In genomic region chr6:71823488-71823887, GRCm38 (mm10) we compare ENCODE assay signal across 8 mouse cellular contexts. TPM values are rescaled to one million over a fixed set of nuclear protein-coding genes. Genes with fewer than 3 reads are reported as not detected.
DNase-seq lines count a peak whose midpoint lies in the region; ATAC-seq and TF ChIP-seq lines count a peak whose summit lies in the region.

No protein-coding gene starts in this region.

- H3K9ac ChIP-seq in forebrain, embryonic 12.5 days = peak overlapping the region; percentile 58
- H3K9ac ChIP-seq in heart, postnatal 0 days (replicated peaks; ENCODE audit: low read depth, low read length) = peak overlapping the region; percentile 57
- peak overlapping the region; percentile 62 for H3K9ac ChIP-seq in liver, postnatal 0 days (replicated peaks)
- H3K9ac ChIP-seq in neural tube, embryonic 14.5 days (replicated peaks; ENCODE audit: low read depth, low read length) = peak overlapping the region; percentile 48

- H3K36me3 ChIP-seq in E14TG2a.4 (ENCODE audit: insufficient read depth, low read length) = peaks cover 13% of the 10 kb centered on the region
- H3K36me3 ChIP-seq in forebrain, embryonic 12.5 days (replicated peaks) = peaks cover 4% of the 10 kb centered on the region
- peaks cover 7% of the 10 kb centered on the region; the same call in 1 of the 2 replicates for H3K36me3 ChIP-seq in heart, postnatal 0 days (replicated peaks; ENCODE audit: control insufficient read depth, insufficient read depth, low read length)
- peaks cover 4% of the 10 kb centered on the region for H3K36me3 ChIP-seq in liver, postnatal 0 days (replicated peaks; ENCODE audit: insufficient read depth, low read length)
- no peaks in the 10 kb centered on the region for H3K36me3 ChIP-seq in neural tube, embryonic 14.5 days (ENCODE audit: control insufficient read depth, insufficient read depth, low read length)

- TF ChIP-seq EP300 in heart, postnatal 0 days (IDR thresholded peaks at IDR 0.05; ENCODE audit: low read depth) = no peak
- TF ChIP-seq EP300 in liver, postnatal 0 days (IDR thresholded peaks at IDR 0.05; ENCODE audit: low read depth) = peak; percentile 70

- TF ChIP-seq CTCF in E14TG2a.4 (conservative IDR thresholded peaks at IDR 0.05; ENCODE audit: low read length) = no peak
- TF ChIP-seq CTCF in heart, postnatal 0 days (IDR thresholded peaks at IDR 0.05; ENCODE audit: low read depth) = no peak
- TF ChIP-seq CTCF in liver, postnatal 0 days (IDR thresholded peaks at IDR 0.05; ENCODE audit: low read depth) = no peak

- peak; percentile 90 for DNase-seq in c-Kit-positive CD71-positive TER-119-positive erythroid progenitor cells, embryonic 14.5 days (ENCODE audit: low spot score)
- peak; percentile 93 for DNase-seq in heart, postnatal 0 days (ENCODE audit: low spot score)
- peak; percentile 94 for DNase-seq in large intestine, adult 2 months (ENCODE audit: low read depth, low spot score)
- DNase-seq in liver, postnatal 0 days = peak; percentile 90
- DNase-seq in testis, postnatal 10 days (ENCODE audit: low spot score) = peak; percentile 89

- under 1% methylated on average over 19 of the region's 19 CpGs for WGBS in forebrain, embryonic 12.5 days
- under 1% methylated on average over 19 of the region's 19 CpGs for WGBS in heart, postnatal 0 days
- under 1% methylated on average over 19 of the region's 19 CpGs for WGBS in large intestine, adult 2 months
- WGBS in liver, postnatal 0 days (ENCODE audit: insufficient replicate concordance) = 0% methylated on average over 19 of the region's 19 CpGs
- WGBS in neural tube, embryonic 14.5 days = under 1% methylated on average over 19 of the region's 19 CpGs

- peaks cover 23% of the 10 kb centered on the region for H3K4me1 ChIP-seq in E14TG2a.4 (replicated peaks; ENCODE audit: low read depth, low read length)
- H3K4me1 ChIP-seq in forebrain, embryonic 12.5 days = peaks cover 8% of the 10 kb centered on the region
- H3K4me1 ChIP-seq in heart, postnatal 0 days (ENCODE audit: control insufficient read depth, insufficient read depth) = peaks cover 17% of the 10 kb centered on the region; the same call in 1 of the 2 replicates
- H3K4me1 ChIP-seq in liver, postnatal 0 days (ENCODE audit: insufficient read depth) = peaks cover 20% of the 10 kb centered on the region
- 0 out of 2 replicates have a peak, but pooled peaks cover 3% of the 10 kb centered on the region for H3K4me1 ChIP-seq in neural tube, embryonic 14.5 days (ENCODE audit: control insufficient read depth, insufficient read depth, low read length)

- H3K27ac ChIP-seq in forebrain, embryonic 12.5 days = 0 out of 2 replicates have a peak overlapping the region, but pooled peaks have one; percentile 38
- H3K27ac ChIP-seq in heart, postnatal 0 days (ENCODE audit: low read depth) = peak overlapping the region; percentile 40
- H3K27ac ChIP-seq in liver, postnatal 0 days (ENCODE audit: low read depth) = peak overlapping the region; percentile 55; the same call in 1 of the 2 replicates
- no peak overlapping the region for H3K27ac ChIP-seq in neural tube, embryonic 14.5 days (ENCODE audit: low read depth, low read length)

- H3K9me3 ChIP-seq in E14TG2a.4 (ENCODE audit: low read length) = no peaks in the 10 kb centered on the region
- H3K9me3 ChIP-seq in forebrain, embryonic 12.5 days = no peaks in the 10 kb centered on the region
- no peaks in the 10 kb centered on the region for H3K9me3 ChIP-seq in heart, postnatal 0 days (replicated peaks; ENCODE audit: control insufficient read depth, low read length)
- H3K9me3 ChIP-seq in liver, postnatal 0 days (ENCODE audit: low read length) = no peaks in the 10 kb centered on the region
- H3K9me3 ChIP-seq in neural tube, embryonic 14.5 days (ENCODE audit: control insufficient read depth, low read length) = no peaks in the 10 kb centered on the region

- H3K4me3 ChIP-seq in E14TG2a.4 (replicated peaks; ENCODE audit: low read length) = peak overlapping the region; percentile 95
- H3K4me3 ChIP-seq in forebrain, embryonic 12.5 days (replicated peaks) = peak overlapping the region; percentile 67
- peak overlapping the region; percentile 64 for H3K4me3 ChIP-seq in heart, postnatal 0 days (ENCODE audit: low read depth, low read length)
- H3K4me3 ChIP-seq in liver, postnatal 0 days (ENCODE audit: low read depth, low read length) = peak overlapping the region; percentile 77
- H3K4me3 ChIP-seq in neural tube, embryonic 14.5 days (ENCODE audit: low read depth, low read length) = peak overlapping the region; percentile 53

- peak; percentile 92 for ATAC-seq in forebrain, embryonic 12.5 days (ENCODE audit: low FRiP score)
- peak; percentile 92 for ATAC-seq in heart, postnatal 0 days (ENCODE audit: insufficient read depth, low read depth)
- ATAC-seq in liver, postnatal 0 days = peak; percentile 96
- ATAC-seq in neural tube, embryonic 14.5 days (ENCODE audit: low read depth) = peak; percentile 93

- H3K27me3 ChIP-seq in E14TG2a.4 (ENCODE audit: insufficient read depth, low read length) = no peaks in the 10 kb centered on the region
- H3K27me3 ChIP-seq in forebrain, embryonic 12.5 days = no peaks in the 10 kb centered on the region
- no peaks in the 10 kb centered on the region for H3K27me3 ChIP-seq in heart, postnatal 0 days (ENCODE audit: control insufficient read depth, insufficient read depth, low read length)
- H3K27me3 ChIP-seq in liver, postnatal 0 days (ENCODE audit: insufficient read depth, low read length) = no peaks in the 10 kb centered on the region
- no peaks in the 10 kb centered on the region for H3K27me3 ChIP-seq in neural tube, embryonic 14.5 days (ENCODE audit: control insufficient read depth, insufficient read depth, low read length)

- peak overlapping the region; percentile 69 for H3K4me2 ChIP-seq in forebrain, embryonic 12.5 days
- H3K4me2 ChIP-seq in heart, postnatal 0 days (ENCODE audit: low read depth, low read length) = peak overlapping the region; percentile 71
- H3K4me2 ChIP-seq in liver, postnatal 0 days (ENCODE audit: low read depth, low read length) = peak overlapping the region; percentile 88
- H3K4me2 ChIP-seq in neural tube, embryonic 14.5 days (ENCODE audit: low read depth, low read length) = peak overlapping the region; percentile 63

RNA-seq across cellular contexts. Expression of gene Mrpl35, which starts 3.3 kb away (rescaled TPM):
- 50.7 and 50.9 TPM in 2 replicates for polyA plus RNA-seq in forebrain, embryonic 12.5 days (2016; fragmentation: Nextera tagmentation; extraction: Ambion mirVana)
- total RNA-seq in heart, postnatal 0 days (2014; rRNA removed; ENCODE audit: low replicate concordance) = 8.9 and 13.2 TPM in 2 replicates
- polyA plus RNA-seq in heart, postnatal 0 days (2015; fragmentation: Nextera tagmentation; extraction: Ambion mirVana) = 91.3 and 92.1 TPM in 2 replicates
- polyA plus RNA-seq in large intestine, adult 2 months (2012; rRNA removed) = 9.7 and 10.3 TPM in 2 replicates
- polyA plus RNA-seq in liver, postnatal 0 days (2015; fragmentation: Nextera tagmentation; extraction: Ambion mirVana) = 57.3 and 59.4 TPM in 2 replicates
- 46.2 and 48.5 TPM in 2 replicates for polyA plus RNA-seq in neural tube, embryonic 14.5 days (2014; fragmentation: Nextera tagmentation; extraction: Ambion mirVana)

RNA-seq across cellular contexts. Expression of gene Immt, which starts 7.6 kb away (rescaled TPM):
- 151 and 156 TPM in 2 replicates for polyA plus RNA-seq in forebrain, embryonic 12.5 days (2016; fragmentation: Nextera tagmentation; extraction: Ambion mirVana)
- 504 and 545 TPM in 2 replicates for total RNA-seq in heart, postnatal 0 days (2014; rRNA removed; ENCODE audit: low replicate concordance)
- polyA plus RNA-seq in heart, postnatal 0 days (2015; fragmentation: Nextera tagmentation; extraction: Ambion mirVana) = 499 and 506 TPM in 2 replicates
- polyA plus RNA-seq in large intestine, adult 2 months (2012; rRNA removed) = 70.6 and 78.4 TPM in 2 replicates
- 82.5 and 88.1 TPM in 2 replicates for polyA plus RNA-seq in liver, postnatal 0 days (2015; fragmentation: Nextera tagmentation; extraction: Ambion mirVana)
- 175 and 179 TPM in 2 replicates for polyA plus RNA-seq in neural tube, embryonic 14.5 days (2014; fragmentation: Nextera tagmentation; extraction: Ambion mirVana)
